Mouse (Mus musculus) thymus, adult 2 months (tissue): ENCODE data around the gene Ppp1r21. TPM values are rescaled to one million over a fixed set of nuclear protein-coding genes. Genes with fewer than 3 reads are reported as not detected.

Source experiments
- DNase-seq: peaks from one replicate; pipeline ENCODE4 v3.0.0; 2021
- H3K27ac ChIP-seq: fragments of 200-500 bp; 2 replicates; pipeline ENCODE4 v1.5.1; 2012; ENCODE audit warnings: low read length, control low read depth; ENCODE audit not compliant: control insufficient read depth, insufficient read depth
- H3K27me3 ChIP-seq: fragments of 200-500 bp; 2 replicates; pipeline ENCODE4 v1.6.1; 2012; ENCODE audit warnings: mild to moderate bottlenecking, low read length, moderate library complexity, mixed read lengths; ENCODE audit not compliant: control insufficient read depth, insufficient read depth
- H3K36me3 ChIP-seq: fragments of 200-500 bp; 2 replicates; pipeline ENCODE4 v1.6.1; 2012; ENCODE audit warnings: mild to moderate bottlenecking, low read length, moderate library complexity; ENCODE audit not compliant: control insufficient read depth, insufficient read depth
- H3K4me1 ChIP-seq: fragments of 200-500 bp; replicated peaks from 2 replicates; pipeline ENCODE4 v1.6.1; 2012; ENCODE audit warnings: low read length; ENCODE audit not compliant: control insufficient read depth, insufficient read depth
- H3K4me3 ChIP-seq: fragments of 200-500 bp; 2 replicates; pipeline ENCODE4 v1.5.1; 2012; ENCODE audit warnings: mild to moderate bottlenecking, low read length, control low read depth, moderate library complexity; ENCODE audit not compliant: control insufficient read depth, insufficient read depth
- CTCF ChIP-seq: fragments of 200-500 bp; IDR thresholded peaks from 2 replicates; pipeline ENCODE4 v1.5.1; 2012; ENCODE audit warnings: mild to moderate bottlenecking, control low read depth, low read length, moderate library complexity, borderline replicate concordance; ENCODE audit not compliant: control insufficient read depth, poor library complexity, insufficient read depth; ENCODE audit errors: extremely low read depth
- POLR2A ChIP-seq: fragments of 200-500 bp; IDR thresholded peaks from 2 replicates; pipeline ENCODE4 v1.6.1; 2012; ENCODE audit warnings: mild to moderate bottlenecking, low read length, control low read depth, moderate library complexity; ENCODE audit not compliant: control insufficient read depth, poor library complexity, insufficient read depth; ENCODE audit errors: extremely low read depth
- WGBS: fragments of 180-500 bp; shearing (Covaris S2); methylation state at CpG from one replicate; pipeline ENCODE4 v1.1.7; 2018; 5-methylcytosine and 5-hydroxymethylcytosine counted together
- polyA plus RNA-seq: library from polyadenylated mRNA; depleted of rRNA; stranded (reverse); fragments of >200 nt; gene quantifications from 2 replicates; pipeline ENCODE4 v1.2.3, GENCODE M21; 2012

The Ppp1r21 gene
- polyA plus RNA-seq, 1 experiment, result 40.9 TPM

- Histone ChIP-seq H3K4me1 (no peaks in the 10 kb centered on the region), H3K27ac (no peak overlapping the region), H3K27me3 (no peaks in the 10 kb centered on the region), H3K36me3 (peaks cover 9% of the 10 kb centered on the region), H3K4me3 (no peak overlapping the region)
- TF ChIP-seq CTCF, result no peak
- no peak for TF ChIP-seq POLR2A
- DNase-seq, result peak; percentile 22
- 96% methylated on average over 13 of the region's 13 CpGs for WGBS
Observed at GRCm38 (mm10) chr17:88491366-88492106, 38.4 kb upstream of the Ppp1r21 start.

GRCm38 (mm10) chr17:88492107-88492460 lies 37.8 kb upstream of the Ppp1r21 start:
- TF ChIP-seq CTCF, result no peak
- no peak for TF ChIP-seq POLR2A
- 99% methylated on average over 5 of the region's 5 CpGs for WGBS
- DNase-seq, result no peak
- H3K27ac ChIP-seq, result no peak overlapping the region
- H3K4me3 ChIP-seq, result no peak overlapping the region
- H3K36me3 ChIP-seq, result peaks cover 4% of the 10 kb centered on the region; the same call in 1 of the 2 replicates
- H3K4me1 ChIP-seq, result no peaks in the 10 kb centered on the region
- no peaks in the 10 kb centered on the region for H3K27me3 ChIP-seq

DNA sequence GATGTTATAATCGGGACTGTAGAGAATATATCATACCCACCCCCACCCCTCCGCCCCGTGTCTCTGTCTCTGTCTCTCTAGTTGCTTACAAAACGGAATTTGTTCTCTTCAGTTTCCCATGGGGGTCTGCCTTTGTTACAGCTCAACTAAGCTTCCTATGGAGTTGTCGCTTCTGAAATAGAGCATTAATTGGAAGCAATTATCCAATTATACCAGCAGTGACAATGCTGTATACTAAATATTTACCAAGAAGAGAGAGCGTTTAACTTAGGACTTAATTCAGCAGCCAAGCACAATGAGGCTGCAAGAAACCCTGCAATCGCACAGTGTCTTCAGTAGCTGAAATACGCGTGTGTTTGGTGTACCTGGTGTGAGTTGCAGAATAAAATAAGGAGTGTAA lies 36.4 kb upstream of the Ppp1r21 start:
- no peak for DNase-seq
- 96% methylated on average over 9 of the region's 9 CpGs for WGBS
- TF ChIP-seq CTCF (no peak), POLR2A (no peak)
- Histone ChIP-seq H3K36me3 (peaks cover 4% of the 10 kb centered on the region; the same call in 1 of the 2 replicates), H3K4me3 (no peak overlapping the region), H3K27ac (no peak overlapping the region), H3K4me1 (no peaks in the 10 kb centered on the region), H3K27me3 (no peaks in the 10 kb centered on the region)

DNA sequence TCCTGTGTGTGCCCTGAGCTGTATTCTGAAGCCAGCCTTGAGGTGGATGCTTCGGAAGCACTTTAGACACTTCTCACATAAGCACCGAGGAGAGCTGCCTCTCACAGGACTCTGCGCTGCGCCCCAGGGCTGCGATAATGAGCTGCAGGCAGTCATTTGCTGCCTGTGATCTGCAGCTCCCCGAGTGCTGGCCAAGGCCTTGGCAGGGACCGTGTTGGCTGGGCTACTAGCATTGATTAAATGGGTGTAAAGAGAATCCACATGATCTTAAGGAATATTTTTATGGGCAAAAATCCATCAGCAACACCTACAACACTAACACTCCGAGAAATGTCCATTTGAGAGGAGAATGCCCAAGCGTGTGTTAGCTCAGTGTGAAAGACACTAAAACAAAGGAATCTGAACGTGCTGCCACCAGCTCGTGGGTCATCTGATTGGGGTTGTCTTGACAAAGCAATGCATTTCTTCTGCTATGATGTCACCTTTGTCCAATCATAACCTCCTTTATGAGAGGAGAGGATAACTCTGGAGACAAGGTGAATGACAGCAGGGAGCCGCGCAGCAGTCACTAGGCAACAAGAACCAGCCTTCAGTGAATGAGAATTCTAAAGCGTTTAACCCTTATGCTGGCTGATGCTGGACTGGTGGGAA lies 35.7 kb upstream of the Ppp1r21 start:
- DNase-seq, result no peak

GRCm38 (mm10) chr17:88494772-88495132 lies 35.2 kb upstream of the Ppp1r21 start:
- H3K27me3 ChIP-seq, result no peaks in the 10 kb centered on the region
- 95% methylated on average over 10 of the region's 10 CpGs for WGBS
- TF ChIP-seq CTCF (no peak), POLR2A (no peak)
- peaks cover 4% of the 10 kb centered on the region; the same call in 1 of the 2 replicates for H3K36me3 ChIP-seq
- H3K4me1 ChIP-seq, result no peaks in the 10 kb centered on the region
- H3K27ac ChIP-seq, result no peak overlapping the region
- DNase-seq, result no peak
- no peak overlapping the region for H3K4me3 ChIP-seq

More for the DNA sequence above, 35.7 kb upstream of the Ppp1r21 start:
- H3K27ac ChIP-seq, result no peak overlapping the region
- peaks cover 4% of the 10 kb centered on the region; the same call in 1 of the 2 replicates for H3K36me3 ChIP-seq
- no peaks in the 10 kb centered on the region for H3K27me3 ChIP-seq
- WGBS, result 96% methylated on average over 14 of the region's 14 CpGs
- TF ChIP-seq CTCF (no peak), POLR2A (no peak)
- H3K4me1 ChIP-seq, result no peaks in the 10 kb centered on the region
- no peak overlapping the region for H3K4me3 ChIP-seq

- H3K4me1 ChIP-seq, result no peaks in the 10 kb centered on the region
- H3K4me3 ChIP-seq, result no peak overlapping the region
- 68% methylated on average over 5 of the region's 5 CpGs for WGBS
- no peak overlapping the region for H3K27ac ChIP-seq
- H3K36me3 ChIP-seq, result no peaks in the 10 kb centered on the region
- H3K27me3 ChIP-seq, result no peaks in the 10 kb centered on the region
- TF ChIP-seq CTCF, result no peak
- TF ChIP-seq POLR2A, result no peak
- DNase-seq, result no peak
Observed at GRCm38 (mm10) chr17:88498090-88498682, 31.7 kb upstream of the Ppp1r21 start.
